Mouse (Mus musculus): ENCODE results near the gene Prl8a8. TPM values are rescaled to one million over a fixed set of nuclear protein-coding genes. Genes with fewer than 3 reads are reported as not detected.

Gene Prl8a8
- not detected in 2 replicates for polyA plus RNA-seq (2016; fragmentation: Nextera tagmentation; extraction: Ambion mirVana)

DNA sequence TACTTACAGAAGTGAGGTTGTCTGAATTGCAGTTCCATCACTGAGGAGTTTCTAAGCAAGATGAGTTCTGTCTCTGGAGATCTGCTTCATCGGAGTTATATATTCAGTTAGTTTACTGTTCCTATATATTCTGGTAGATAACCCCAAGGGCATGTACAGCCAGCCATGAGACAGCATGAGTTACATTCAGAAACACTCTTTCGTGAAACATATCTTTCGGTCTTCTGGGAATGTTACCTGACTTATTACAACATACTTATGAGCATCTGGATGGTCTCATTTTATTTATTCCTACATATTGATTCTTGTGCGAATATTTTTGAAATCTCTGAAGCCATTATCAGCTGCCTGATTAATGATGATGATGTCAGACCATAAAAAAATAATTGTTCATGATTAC is at the start of gene Prl8a8:
Gene Prl8a8 (minus strand): TSS at position 101 of the 400 bp plus-strand sequence.
- H3K36me3 ChIP-seq = no peaks in the 10 kb centered on the region
- no peak for DNase-seq (ENCODE audit: low spot score)
- WGBS = 84% methylated on average over 4 of the region's 4 CpGs
- H3K4me3 ChIP-seq = no peak within 1 kb of the TSS
- H3K4me1 ChIP-seq = no peaks in the 10 kb centered on the region
- H3K27me3 ChIP-seq (ENCODE audit: insufficient read depth, poor library complexity, severe bottlenecking) = no peaks in the 10 kb centered on the region
- H3K9me3 ChIP-seq = no peaks in the 10 kb centered on the region
- no peak within 1 kb of the TSS for H3K27ac ChIP-seq

- no peak for DNase-seq (ENCODE audit: low spot score)
- Histone ChIP-seq H3K4me1 (no peaks in the 10 kb centered on the region), H3K36me3 (no peaks in the 10 kb centered on the region), H3K27me3 (ENCODE audit: insufficient read depth, poor library complexity, severe bottlenecking) (no peaks in the 10 kb centered on the region), H3K27ac (no peak overlapping the region), H3K4me3 (no peak overlapping the region), H3K9me3 (no peaks in the 10 kb centered on the region)
These were observed 40.3 kb upstream of the Prl8a8 start for GRCm38 (mm10) chr13:27553336-27553735.

GRCm38 (mm10) chr13:27523156-27523555 is 10.1 kb upstream of the Prl8a8 start:
- no peak overlapping the region for H3K4me3 ChIP-seq
- no peaks in the 10 kb centered on the region for H3K9me3 ChIP-seq
- no peaks in the 10 kb centered on the region for H3K27me3 ChIP-seq (ENCODE audit: insufficient read depth, poor library complexity, severe bottlenecking)
- 64% methylated on average over 4 of the region's 4 CpGs for WGBS
- no peaks in the 10 kb centered on the region for H3K4me1 ChIP-seq
- no peaks in the 10 kb centered on the region for H3K36me3 ChIP-seq
- DNase-seq (ENCODE audit: low spot score) = no peak
- H3K27ac ChIP-seq = no peak overlapping the region

DNA sequence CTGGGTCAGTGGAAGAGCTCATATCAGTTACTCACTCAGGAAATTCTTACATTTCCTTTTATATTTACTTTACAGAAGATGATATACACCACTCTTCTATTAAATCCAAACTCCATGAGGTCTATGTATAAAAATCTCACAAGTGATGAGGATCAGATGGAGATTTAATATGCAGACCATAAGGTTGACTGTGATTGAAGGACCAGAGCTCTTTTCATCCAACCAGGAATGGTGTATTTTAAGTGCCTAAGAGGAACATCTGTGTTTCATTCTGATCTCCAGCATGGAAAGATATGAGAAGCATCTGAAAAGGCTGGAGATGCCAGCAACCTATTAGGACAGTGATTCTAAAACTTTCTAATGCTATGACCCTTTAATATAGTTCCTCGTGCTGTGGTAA is 5.4 kb downstream of the Prl8a8 start:
- no peak for DNase-seq (ENCODE audit: low spot score)
- H3K4me3 ChIP-seq = no peak overlapping the region
- no peaks in the 10 kb centered on the region for H3K9me3 ChIP-seq
- H3K27ac ChIP-seq = no peak overlapping the region
- 82% methylated on average over 1 of the region's 1 CpGs for WGBS
- no peaks in the 10 kb centered on the region for H3K36me3 ChIP-seq
- H3K4me1 ChIP-seq = no peaks in the 10 kb centered on the region
- H3K27me3 ChIP-seq (ENCODE audit: insufficient read depth, poor library complexity, severe bottlenecking) = no peaks in the 10 kb centered on the region

Other genes with a start within 250 kb of the Prl8a8 start
- gene Prl6a1, start 200.6 kb downstream of the Prl8a8 start, polyA plus RNA-seq (2016; fragmentation: Nextera tagmentation; extraction: Ambion mirVana) = not detected in 2 replicates
- 0.14 TPM in 1 of 2 replicates, not detected in the other for gene Prl8a2, start 167.5 kb downstream of the Prl8a8 start, polyA plus RNA-seq (2016; fragmentation: Nextera tagmentation; extraction: Ambion mirVana)
- not detected in 2 replicates for gene Prl2b1, start 122.4 kb downstream of the Prl8a8 start, polyA plus RNA-seq (2016; fragmentation: Nextera tagmentation; extraction: Ambion mirVana)
- not detected in 2 replicates for gene Prl8a6, start 74.5 kb downstream of the Prl8a8 start, polyA plus RNA-seq (2016; fragmentation: Nextera tagmentation; extraction: Ambion mirVana)
- not detected in 2 replicates for gene Prl8a9, start 51.4 kb upstream of the Prl8a8 start, polyA plus RNA-seq (2016; fragmentation: Nextera tagmentation; extraction: Ambion mirVana)
- gene Prl8a1, start 69.0 kb upstream of the Prl8a8 start, polyA plus RNA-seq (2016; fragmentation: Nextera tagmentation; extraction: Ambion mirVana) = not detected in 2 replicates
- gene Prl7b1, start 97.4 kb upstream of the Prl8a8 start, polyA plus RNA-seq (2016; fragmentation: Nextera tagmentation; extraction: Ambion mirVana) = not detected in 2 replicates
- gene Prl7a1, start 129.3 kb upstream of the Prl8a8 start, polyA plus RNA-seq (2016; fragmentation: Nextera tagmentation; extraction: Ambion mirVana) = not detected in 2 replicates
- gene Prl7a2, start 154.8 kb upstream of the Prl8a8 start, polyA plus RNA-seq (2016; fragmentation: Nextera tagmentation; extraction: Ambion mirVana) = not detected in 2 replicates
- not detected in 2 replicates for gene Prl7d1, start 203.5 kb upstream of the Prl8a8 start, polyA plus RNA-seq (2016; fragmentation: Nextera tagmentation; extraction: Ambion mirVana)